ENCODE assay signal across 12 mouse cellular contexts in genomic region chr19:3419251-3419650, GRCm38 (mm10). TPM values are rescaled to one million over a fixed set of nuclear protein-coding genes. Genes with fewer than 3 reads are reported as not detected.
DNase-seq lines count a peak whose midpoint lies in the region; ATAC-seq lines count a peak whose summit lies in the region.
"Had no signal": no experiment of that assay in that cellular context is flagged by ENCODE, and none has a peak within 500 bp of the region (broad histone marks: within the 10 kb centered on the region; RNA-seq: fewer than 3 reads in every experiment).

No protein-coding gene starts in this region.

- 48% methylated on average over 5 of the region's 5 CpGs for WGBS in midbrain, embryonic 13.5 days
- 56% methylated on average over 5 of the region's 5 CpGs for WGBS in midbrain, embryonic 16.5 days

- no peaks in the 10 kb centered on the region for H3K36me3 ChIP-seq in midbrain, embryonic 13.5 days
- no peaks in the 10 kb centered on the region for H3K36me3 ChIP-seq in midbrain, embryonic 16.5 days (ENCODE audit: control insufficient read depth, insufficient read depth, low read length)
- H3K36me3 ChIP-seq: forebrain, embryonic 10.5 days had no signal

- H3K9ac ChIP-seq in midbrain, embryonic 13.5 days (replicated peaks) = no peak overlapping the region
- H3K9ac ChIP-seq in midbrain, embryonic 16.5 days (ENCODE audit: low read depth, low read length) = no peak overlapping the region

- H3K27ac ChIP-seq in midbrain, embryonic 13.5 days = no peak overlapping the region
- no peak overlapping the region for H3K27ac ChIP-seq in midbrain, embryonic 16.5 days (ENCODE audit: low read length)
- H3K27ac ChIP-seq: forebrain, embryonic 10.5 days had no signal

- peaks cover 20% of the 10 kb centered on the region for H3K27me3 ChIP-seq in midbrain, embryonic 13.5 days
- no peaks in the 10 kb centered on the region; the same call in 1 of the 2 replicates for H3K27me3 ChIP-seq in midbrain, embryonic 16.5 days (ENCODE audit: control insufficient read depth, insufficient read depth, low read depth, low read length)

- H3K4me3 ChIP-seq in midbrain, embryonic 13.5 days (replicated peaks) = no peak overlapping the region
- no peak overlapping the region for H3K4me3 ChIP-seq in midbrain, embryonic 16.5 days (ENCODE audit: low read depth, low read length)
- H3K4me3 ChIP-seq: forebrain, embryonic 10.5 days had no signal

- DNase-seq in ZHBTc4 (ENCODE audit: low read depth, low spot score) = peak; percentile 15
- peak; percentile 30 to 71 for DNase-seq in frontal cortex, adult 2 months (ENCODE audit: extremely low spot score in 1 of 2, low spot score in 1 of 2)
- DNase-seq in right cerebral cortex, adult 2 months (ENCODE audit: low spot score in 2 of 2) = peak; percentile 59 to 64
- DNase-seq in c-Kit-positive CD71-positive TER-119-positive erythroid progenitor cells, embryonic 14.5 days (ENCODE audit: low spot score) = no peak
- no peak for DNase-seq in spleen, postnatal 4 days (ENCODE audit: low spot score in 2 of 2)
- DNase-seq: cerebellum, postnatal 25 days; lung, adult 18-20 months had no signal

- peaks cover 4% of the 10 kb centered on the region for H3K4me1 ChIP-seq in midbrain, embryonic 13.5 days (replicated peaks)
- H3K4me1 ChIP-seq in midbrain, embryonic 16.5 days (ENCODE audit: control insufficient read depth, insufficient read depth, low read length) = 0 out of 2 replicates have a peak, but pooled peaks cover 3% of the 10 kb centered on the region

- ATAC-seq in midbrain, embryonic 13.5 days = 0 out of 2 replicates have a peak, but pooled peaks have one; percentile 8
- ATAC-seq in midbrain, embryonic 16.5 days = no peak
- ATAC-seq in cerebellum, adult (ENCODE audit: insufficient number of reproducible peaks, low FRiP score, low TSS enrichment) = no peak

- no peak overlapping the region for H3K4me2 ChIP-seq in midbrain, embryonic 13.5 days (replicated peaks)
- no peak overlapping the region for H3K4me2 ChIP-seq in midbrain, embryonic 16.5 days (ENCODE audit: low read length)
- H3K4me2 ChIP-seq: heart, embryonic 11.5 days had no signal

- no peaks in the 10 kb centered on the region for H3K9me3 ChIP-seq in midbrain, embryonic 13.5 days
- no peaks in the 10 kb centered on the region for H3K9me3 ChIP-seq in midbrain, embryonic 16.5 days (replicated peaks; ENCODE audit: control insufficient read depth, low read length, poor library complexity, severe bottlenecking)

RNA-seq across cellular contexts. Expression of gene Gal, which starts 4.9 kb away (rescaled TPM):
- 4.0 and 4.7 TPM in 2 replicates for polyA plus RNA-seq in midbrain, embryonic 13.5 days (2015; fragmentation: Nextera tagmentation; extraction: Ambion mirVana)
- 15.6 and 16.6 TPM in 2 replicates for polyA plus RNA-seq in midbrain, embryonic 16.5 days (2015; fragmentation: Nextera tagmentation; extraction: Ambion mirVana)
- polyA plus RNA-seq in frontal cortex, adult 2 months (2012; rRNA removed) = 8.7 and 10.8 TPM in 2 replicates

RNA-seq across cellular contexts. Expression of gene Tesmin, which starts 30.6 kb away (rescaled TPM):
- 0.35 and 0.37 TPM in 2 replicates for polyA plus RNA-seq in midbrain, embryonic 13.5 days (2015; fragmentation: Nextera tagmentation; extraction: Ambion mirVana)
- 0.81 and 0.84 TPM in 2 replicates for polyA plus RNA-seq in midbrain, embryonic 16.5 days (2015; fragmentation: Nextera tagmentation; extraction: Ambion mirVana)
- 0.10 and 0.13 TPM in 2 replicates for polyA plus RNA-seq in frontal cortex, adult 2 months (2012; rRNA removed)

Comparison
In these comparisons a context has a peak if more than half of its experiments do, and no peak if none do; other contexts are left out.
1. DNase-seq: peak in ZHBTc4 (single experiment), frontal cortex, adult 2 months (2 of 2) and right cerebral cortex, adult 2 months (2 of 2); none in c-Kit-positive CD71-positive TER-119-positive erythroid progenitor cells, embryonic 14.5 days (single experiment) and spleen, postnatal 4 days (0 of 2).